Mouse (Mus musculus) bone marrow macrophage, adult 2 months (primary cell): ENCODE data around the gene Lsm10.

ENCODE experiments used
- CTCF ChIP-seq: IDR thresholded peaks from 2 replicates; pipeline ENCODE4 v1.5.1; 2012; ENCODE audit warnings: low read depth, mild to moderate bottlenecking, low read length, moderate library complexity
- POLR2A ChIP-seq: IDR thresholded peaks from 2 replicates; pipeline ENCODE4 v1.6.1; 2012; ENCODE audit warnings: mild to moderate bottlenecking, low read depth, low read length, borderline replicate concordance

DNA sequence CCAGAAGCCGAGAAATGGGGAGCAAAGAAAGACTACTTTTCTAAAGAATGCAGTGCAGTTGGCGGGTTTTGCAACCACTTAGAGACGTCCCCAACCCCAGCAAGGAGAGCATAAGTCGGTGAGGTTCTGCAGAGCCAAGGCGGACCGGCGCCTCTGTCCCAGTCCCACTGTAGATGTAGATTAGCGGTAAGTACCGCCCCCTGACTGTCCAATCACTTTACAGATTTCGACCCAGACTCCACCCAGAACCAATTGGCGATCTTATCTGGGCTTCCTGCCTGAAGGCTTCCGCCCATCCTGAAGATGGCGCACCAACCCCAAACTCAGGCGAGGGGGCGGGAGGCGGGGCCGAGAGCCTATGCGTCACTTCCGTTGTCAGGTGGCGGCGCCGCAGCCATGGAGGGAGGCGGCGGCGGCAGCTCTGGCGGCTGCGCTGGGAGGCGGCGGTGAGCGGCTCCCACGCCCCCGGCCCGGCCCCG, 7.2 kb downstream of the Lsm10 start, which contains the start of gene Stk40:
- TF ChIP-seq CTCF (no peak), POLR2A (no peak; the same call in 1 of the 2 replicates)
